Mouse (Mus musculus): Measurements from ENCODE around the gene Cracr2b. TPM values are rescaled to one million over a fixed set of nuclear protein-coding genes. Genes with fewer than 3 reads are reported as not detected.

Gene Cracr2b
- polyA plus RNA-seq, 1 experiment: 4.5 TPM

DNA sequence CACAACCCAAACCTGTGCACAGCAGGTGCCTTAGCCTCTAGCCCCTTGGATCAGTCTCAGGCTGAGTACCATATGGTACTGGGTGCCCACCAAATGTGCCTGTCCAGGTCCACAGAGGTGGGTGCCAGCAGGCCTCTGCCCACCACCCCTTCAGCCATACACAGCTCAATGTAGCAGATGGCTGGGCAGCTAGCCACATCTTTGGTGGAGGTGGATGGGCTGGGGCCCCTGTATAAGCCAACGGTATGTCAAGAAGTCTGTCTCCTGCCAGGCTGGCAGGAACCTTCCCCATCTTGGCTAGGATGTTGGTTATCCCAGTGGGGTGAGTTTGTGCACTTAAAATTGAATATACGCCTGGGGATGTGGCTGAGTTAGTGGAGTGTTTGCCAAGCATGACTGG is 24.7 kb downstream of the Cracr2b start:
- H3K36me3 ChIP-seq (ENCODE audit: control insufficient read depth, insufficient read depth): peaks cover 45% of the 10 kb centered on the region
- H3K27me3 ChIP-seq (ENCODE audit: control insufficient read depth, insufficient read depth, insufficient read length): no peaks in the 10 kb centered on the region
- H3K79me2 ChIP-seq (ENCODE audit: control insufficient read depth, insufficient read depth): peaks cover 56% of the 10 kb centered on the region
- TF ChIP-seq USF1 (IDR thresholded peaks at IDR 0.05; ENCODE audit: low read depth): no peak
- TF ChIP-seq MYOD1 (IDR thresholded peaks at IDR 0.05; ENCODE audit: control insufficient read depth, insufficient read length, low read depth): no peak
- TF ChIP-seq FOSL1 (IDR thresholded peaks at IDR 0.05; ENCODE audit: insufficient read depth, low read length, poor library complexity, severe bottlenecking): no peak
- no peak for TF ChIP-seq CEBPB (IDR thresholded peaks at IDR 0.05; ENCODE audit: low read depth)
- no peak for TF ChIP-seq MYOG (IDR thresholded peaks at IDR 0.05; ENCODE audit: control insufficient read depth, extremely low read depth, insufficient read length)
- TF ChIP-seq MAX (IDR thresholded peaks at IDR 0.05): no peak
- no peak for TF ChIP-seq CTCF (IDR thresholded peaks at IDR 0.05; ENCODE audit: control insufficient read depth, insufficient read depth, insufficient read length)
- H3ac ChIP-seq (ENCODE audit: control insufficient read depth, insufficient read length, low read depth): no peak overlapping the region
- H3K79me3 ChIP-seq (ENCODE audit: low read depth): peaks cover 38% of the 10 kb centered on the region
- H3K4me3 ChIP-seq (ENCODE audit: insufficient read depth, poor library complexity, severe bottlenecking): no peak overlapping the region

DNA sequence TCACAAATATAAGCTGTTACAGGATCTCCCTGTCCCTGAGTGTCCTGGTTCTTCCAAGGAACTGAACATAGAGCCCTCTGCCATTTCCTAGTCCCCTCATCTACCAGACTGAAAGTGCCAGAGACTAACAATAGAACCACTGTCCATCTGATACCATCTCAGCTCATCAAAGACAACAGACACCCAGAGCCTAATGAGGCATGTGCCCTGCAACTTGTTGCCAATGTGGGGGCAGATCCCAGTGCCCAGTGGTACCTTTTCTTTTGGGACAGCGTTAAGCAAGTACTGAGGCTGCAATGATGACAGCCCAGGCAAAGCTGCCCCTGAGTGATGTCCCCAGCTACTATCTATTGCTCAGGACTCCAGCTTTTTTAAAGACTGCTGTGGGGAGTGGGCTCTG is 25.3 kb downstream of the Cracr2b start:
- Histone ChIP-seq H3K36me3 (ENCODE audit: control insufficient read depth, insufficient read depth) (peaks cover 51% of the 10 kb centered on the region), H3K4me3 (ENCODE audit: insufficient read depth, poor library complexity, severe bottlenecking) (no peak overlapping the region), H3K79me2 (ENCODE audit: control insufficient read depth, insufficient read depth) (peaks cover 50% of the 10 kb centered on the region), H3K79me3 (ENCODE audit: low read depth) (peaks cover 31% of the 10 kb centered on the region), H3ac (ENCODE audit: control insufficient read depth, insufficient read length, low read depth) (no peak overlapping the region), H3K27me3 (ENCODE audit: control insufficient read depth, insufficient read depth, insufficient read length) (no peaks in the 10 kb centered on the region)
- TF ChIP-seq FOSL1 (IDR thresholded peaks at IDR 0.05; ENCODE audit: insufficient read depth, low read length, poor library complexity, severe bottlenecking) (no peak), MAX (IDR thresholded peaks at IDR 0.05) (no peak), MYOG (IDR thresholded peaks at IDR 0.05; ENCODE audit: control insufficient read depth, extremely low read depth, insufficient read length) (no peak), MYOD1 (IDR thresholded peaks at IDR 0.05; ENCODE audit: control insufficient read depth, insufficient read length, low read depth) (no peak), USF1 (IDR thresholded peaks at IDR 0.05; ENCODE audit: low read depth) (no peak)

DNA sequence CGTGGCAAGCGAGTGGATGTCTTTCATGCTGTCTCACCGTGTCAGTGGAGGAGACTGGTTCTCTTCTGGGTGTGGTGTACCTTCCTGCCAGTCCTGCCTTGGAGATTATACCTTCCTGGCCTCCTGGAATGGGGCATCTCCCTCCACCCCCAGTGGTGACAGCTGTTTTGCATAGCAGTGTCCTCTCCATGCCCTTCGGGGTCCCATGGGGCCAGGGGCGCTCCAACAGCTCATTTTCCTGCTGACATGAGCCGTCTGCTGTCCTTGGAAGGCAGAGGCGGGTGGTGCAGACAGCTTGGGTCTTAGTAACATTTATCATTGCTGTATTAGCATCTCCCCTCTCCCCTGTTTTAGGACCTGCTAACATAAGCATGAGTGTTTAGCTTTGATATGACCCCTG is 26.2 kb downstream of the Cracr2b start:
- H3K79me3 ChIP-seq (ENCODE audit: low read depth): peaks cover 26% of the 10 kb centered on the region
- no peaks in the 10 kb centered on the region for H3K27me3 ChIP-seq (ENCODE audit: control insufficient read depth, insufficient read depth, insufficient read length)

DNA sequence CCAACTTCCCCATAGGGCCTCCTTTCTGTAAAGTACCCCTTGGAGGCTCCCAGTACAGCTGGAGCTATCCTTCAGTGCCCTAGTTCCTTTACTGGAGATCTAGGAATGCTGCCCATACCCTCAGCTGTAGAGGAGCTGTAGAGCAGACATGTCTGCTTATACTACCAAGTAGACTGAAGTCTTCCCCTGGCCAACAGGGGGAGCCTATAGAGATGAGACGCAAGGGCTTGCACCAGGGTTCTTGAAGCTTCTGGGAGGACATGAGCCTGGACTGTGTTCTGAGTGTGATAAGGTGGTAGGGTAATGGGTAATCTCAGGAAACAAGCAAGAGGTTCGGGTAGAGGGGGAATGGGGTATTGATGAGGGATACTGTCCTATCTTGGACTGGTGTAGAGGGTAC is 30.3 kb downstream of the Cracr2b start:
- peaks cover 4% of the 10 kb centered on the region for H3K79me3 ChIP-seq (ENCODE audit: low read depth)
- no peak for TF ChIP-seq CTCF (IDR thresholded peaks at IDR 0.05; ENCODE audit: control insufficient read depth, insufficient read depth, insufficient read length)
- TF ChIP-seq MAX (IDR thresholded peaks at IDR 0.05): no peak
- no peak for TF ChIP-seq USF1 (IDR thresholded peaks at IDR 0.05; ENCODE audit: low read depth)
- no peak for TF ChIP-seq MYOG (IDR thresholded peaks at IDR 0.05; ENCODE audit: control insufficient read depth, extremely low read depth, insufficient read length)
- TF ChIP-seq FOSL1 (IDR thresholded peaks at IDR 0.05; ENCODE audit: insufficient read depth, low read length, poor library complexity, severe bottlenecking): no peak
- TF ChIP-seq MYOD1 (IDR thresholded peaks at IDR 0.05; ENCODE audit: control insufficient read depth, insufficient read length, low read depth): no peak
- TF ChIP-seq CEBPB (IDR thresholded peaks at IDR 0.05; ENCODE audit: low read depth): no peak
- no peak overlapping the region for H3ac ChIP-seq (ENCODE audit: control insufficient read depth, insufficient read length, low read depth)
- H3K27me3 ChIP-seq (ENCODE audit: control insufficient read depth, insufficient read depth, insufficient read length): no peaks in the 10 kb centered on the region
- peaks cover 56% of the 10 kb centered on the region for H3K36me3 ChIP-seq (ENCODE audit: control insufficient read depth, insufficient read depth)
- peaks cover 10% of the 10 kb centered on the region for H3K79me2 ChIP-seq (ENCODE audit: control insufficient read depth, insufficient read depth)
- H3K4me3 ChIP-seq (ENCODE audit: insufficient read depth, poor library complexity, severe bottlenecking): no peak overlapping the region

More for the DNA sequence above, 26.2 kb downstream of the Cracr2b start:
- peaks cover 41% of the 10 kb centered on the region for H3K79me2 ChIP-seq (ENCODE audit: control insufficient read depth, insufficient read depth)
- H3K4me3 ChIP-seq (ENCODE audit: insufficient read depth, poor library complexity, severe bottlenecking): no peak overlapping the region
- peaks cover 60% of the 10 kb centered on the region for H3K36me3 ChIP-seq (ENCODE audit: control insufficient read depth, insufficient read depth)
- H3ac ChIP-seq (ENCODE audit: control insufficient read depth, insufficient read length, low read depth): no peak overlapping the region
- TF ChIP-seq MYOD1 (IDR thresholded peaks at IDR 0.05; ENCODE audit: control insufficient read depth, insufficient read length, low read depth) (no peak), CEBPB (IDR thresholded peaks at IDR 0.05; ENCODE audit: low read depth) (no peak), MYOG (IDR thresholded peaks at IDR 0.05; ENCODE audit: control insufficient read depth, extremely low read depth, insufficient read length) (no peak), MAX (IDR thresholded peaks at IDR 0.05) (no peak), CTCF (IDR thresholded peaks at IDR 0.05; ENCODE audit: control insufficient read depth, insufficient read depth, insufficient read length) (no peak), FOSL1 (IDR thresholded peaks at IDR 0.05; ENCODE audit: insufficient read depth, low read length, poor library complexity, severe bottlenecking) (no peak), USF1 (IDR thresholded peaks at IDR 0.05; ENCODE audit: low read depth) (no peak)

DNA sequence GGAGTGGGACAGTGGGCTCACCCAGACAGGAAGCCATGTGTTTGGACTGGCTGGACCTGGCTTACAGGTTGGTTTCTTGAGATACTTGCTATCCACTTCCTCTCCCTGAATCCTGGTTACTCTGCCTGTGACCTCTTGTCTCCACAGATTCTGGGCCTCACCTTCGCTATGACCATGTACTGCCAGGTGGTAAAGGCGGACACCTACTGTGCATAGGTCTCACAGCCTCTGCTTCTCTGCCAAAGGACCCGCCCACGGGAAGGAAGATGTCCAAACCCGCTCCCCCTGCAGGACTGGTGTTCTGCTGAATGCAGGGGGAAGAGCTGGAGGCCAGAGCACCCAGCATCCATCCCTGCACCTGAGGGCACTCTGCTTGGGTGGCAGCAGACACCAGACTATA is 31.8 kb downstream of the Cracr2b start:
- Histone ChIP-seq H3K79me2 (ENCODE audit: control insufficient read depth, insufficient read depth) (peaks cover 5% of the 10 kb centered on the region), H3K36me3 (ENCODE audit: control insufficient read depth, insufficient read depth) (peaks cover 48% of the 10 kb centered on the region), H3K79me3 (ENCODE audit: low read depth) (peaks cover 3% of the 10 kb centered on the region), H3K4me3 (ENCODE audit: insufficient read depth, poor library complexity, severe bottlenecking) (no peak overlapping the region), H3K27me3 (ENCODE audit: control insufficient read depth, insufficient read depth, insufficient read length) (no peaks in the 10 kb centered on the region), H3ac (ENCODE audit: control insufficient read depth, insufficient read length, low read depth) (no peak overlapping the region)
- TF ChIP-seq CTCF (IDR thresholded peaks at IDR 0.05; ENCODE audit: control insufficient read depth, insufficient read depth, insufficient read length): no peak
- TF ChIP-seq FOSL1 (IDR thresholded peaks at IDR 0.05; ENCODE audit: insufficient read depth, low read length, poor library complexity, severe bottlenecking): no peak
- TF ChIP-seq MYOG (IDR thresholded peaks at IDR 0.05; ENCODE audit: control insufficient read depth, extremely low read depth, insufficient read length): no peak
- no peak for TF ChIP-seq CEBPB (IDR thresholded peaks at IDR 0.05; ENCODE audit: low read depth)
- TF ChIP-seq MAX (IDR thresholded peaks at IDR 0.05): no peak
- no peak for TF ChIP-seq MYOD1 (IDR thresholded peaks at IDR 0.05; ENCODE audit: control insufficient read depth, insufficient read length, low read depth)
- no peak for TF ChIP-seq USF1 (IDR thresholded peaks at IDR 0.05; ENCODE audit: low read depth)

DNA sequence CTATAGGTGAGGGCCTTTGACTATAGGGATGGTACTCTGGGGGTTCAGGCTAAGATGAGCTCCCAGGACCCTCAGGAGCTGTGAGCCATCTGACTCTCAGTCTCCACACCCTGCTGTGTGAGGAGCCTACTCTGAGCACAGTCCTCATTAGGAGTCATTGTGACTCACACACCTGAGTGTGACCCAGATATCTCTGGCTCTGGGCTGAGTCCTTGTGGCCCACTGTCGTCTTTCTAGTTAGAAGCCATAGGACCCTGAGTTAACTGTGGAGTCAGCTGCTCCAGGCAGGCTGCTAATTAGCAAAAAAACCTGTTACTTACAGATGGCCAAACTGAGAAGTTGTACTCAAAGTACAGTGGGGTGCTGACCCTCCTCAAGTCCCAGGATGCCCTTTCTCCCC is 32.8 kb downstream of the Cracr2b start:
- peaks cover 42% of the 10 kb centered on the region for H3K36me3 ChIP-seq (ENCODE audit: control insufficient read depth, insufficient read depth)

More for the DNA sequence above, 32.8 kb downstream of the Cracr2b start:
- no peak overlapping the region for H3K4me3 ChIP-seq (ENCODE audit: insufficient read depth, poor library complexity, severe bottlenecking)
- no peaks in the 10 kb centered on the region for H3K79me2 ChIP-seq (ENCODE audit: control insufficient read depth, insufficient read depth)
- TF ChIP-seq FOSL1 (IDR thresholded peaks at IDR 0.05; ENCODE audit: insufficient read depth, low read length, poor library complexity, severe bottlenecking) (no peak), MYOD1 (IDR thresholded peaks at IDR 0.05; ENCODE audit: control insufficient read depth, insufficient read length, low read depth) (no peak), MYOG (IDR thresholded peaks at IDR 0.05; ENCODE audit: control insufficient read depth, extremely low read depth, insufficient read length) (no peak), MAX (IDR thresholded peaks at IDR 0.05) (no peak), CEBPB (IDR thresholded peaks at IDR 0.05; ENCODE audit: low read depth) (no peak), USF1 (IDR thresholded peaks at IDR 0.05; ENCODE audit: low read depth) (no peak), CTCF (IDR thresholded peaks at IDR 0.05; ENCODE audit: control insufficient read depth, insufficient read depth, insufficient read length) (no peak)
- H3K27me3 ChIP-seq (ENCODE audit: control insufficient read depth, insufficient read depth, insufficient read length): no peaks in the 10 kb centered on the region
- no peak overlapping the region for H3ac ChIP-seq (ENCODE audit: control insufficient read depth, insufficient read length, low read depth)
- H3K79me3 ChIP-seq (ENCODE audit: low read depth): no peaks in the 10 kb centered on the region

Data from C2C12 (cell line).